Mouse (Mus musculus) gastrocnemius, postnatal 14 days (tissue): ENCODE measurements around the gene Crabp2. TPM values are rescaled to one million over a fixed set of nuclear protein-coding genes. Genes with fewer than 3 reads are reported as not detected.

Experiments
- DNase-seq: peaks from one replicate; pipeline ENCODE4 v3.0.0; 2021; ENCODE audit warnings: mixed read lengths
- intact Hi-C: fragments of 180-260 bp; cut with DNase I; formaldehyde crosslinking; loops from one replicate; pipeline ENCODE4 v1.15.1; 2025; ENCODE audit warnings: low total_unique reads
- total RNA-seq, 2 experiments: library from RNA; stranded (reverse); gene quantifications; 2 replicates each; pipeline ENCODE4 v1.2.3; 2021

Gene Crabp2
- total RNA-seq, 2 experiments from 2014 or later: 0.31 to 0.33 TPM

GRCm38 (mm10) chr3:87920270-87920943 lies 28.1 kb upstream of the Crabp2 start:
- DNase-seq: no peak
- intact Hi-C loops: no loop called here

- no peak for DNase-seq
- intact Hi-C loops: no loop called here
Measured at GRCm38 (mm10) chr3:87924996-87925395, 23.5 kb upstream of the Crabp2 start.

- DNase-seq: no peak
- intact Hi-C loops: no loop called here
Measured at GRCm38 (mm10) chr3:87927452-87927851, 21.0 kb upstream of the Crabp2 start.

GRCm38 (mm10) chr3:87929341-87930077 lies 19.0 kb upstream of the Crabp2 start:
- no peak for DNase-seq
- intact Hi-C loops: loop anchor here (10.0 kb wide), 1 partner anchor 55 kb away; no protein-coding TSS in a partner anchor

- DNase-seq: peak; percentile 98
- intact Hi-C loops: loop anchor here (10.0 kb wide), 1 partner anchor 55 kb away; no protein-coding TSS in a partner anchor
Measured at GRCm38 (mm10) chr3:87930078-87930795, 18.2 kb upstream of the Crabp2 start, which contains the start of the genes Isg20l2 and Rrnad1. Isg20l2 (plus strand) TSS chr3:87930314. Rrnad1 (minus strand) TSS chr3:87930717.

- no peak for DNase-seq
- intact Hi-C loops: loop anchor here (10.0 kb wide), 1 partner anchor 51 kb away; no protein-coding TSS in a partner anchor
Measured at GRCm38 (mm10) chr3:87934026-87934425, 14.4 kb upstream of the Crabp2 start.

GRCm38 (mm10) chr3:87934501-87934900 lies 14.0 kb upstream of the Crabp2 start:
- intact Hi-C loops: loop anchor here (10.0 kb wide), 1 partner anchor 50 kb away; no protein-coding TSS in a partner anchor

GRCm38 (mm10) chr3:87935201-87935600 lies 13.3 kb upstream of the Crabp2 start:
- intact Hi-C loops: loop anchor here (10.0 kb wide), 1 partner anchor 50 kb away; no protein-coding TSS in a partner anchor
- no peak for DNase-seq

More at GRCm38 (mm10) chr3:87934501-87934900, 14.0 kb upstream of the Crabp2 start:
- no peak for DNase-seq

GRCm38 (mm10) chr3:87935776-87936175 lies 12.7 kb upstream of the Crabp2 start:
- intact Hi-C loops: loop anchor here (2.0 to 10.0 kb wide), 2 partner anchors 25 to 49 kb away; no protein-coding TSS in a partner anchor
- peak; percentile 84 for DNase-seq

- no peak for DNase-seq
Measured at GRCm38 (mm10) chr3:87940611-87941010, 7.9 kb upstream of the Crabp2 start.

GRCm38 (mm10) chr3:87942471-87942870 lies 6.0 kb upstream of the Crabp2 start:
- no peak for DNase-seq
- intact Hi-C loops: loop anchor here (10.0 kb wide), 1 partner anchor 112 kb away; the partner anchor contains the start of gene Naxe

More at GRCm38 (mm10) chr3:87940611-87941010, 7.9 kb upstream of the Crabp2 start:
- intact Hi-C loops: loop anchor here (10.0 kb wide), 1 partner anchor 114 kb away; the partner anchor contains the start of gene Naxe

- no peak for DNase-seq
- intact Hi-C loops: loop anchor here (10.0 kb wide), 1 partner anchor 111 kb away; the partner anchor contains the start of gene Naxe
Measured at GRCm38 (mm10) chr3:87943586-87943985, 4.9 kb upstream of the Crabp2 start.

GRCm38 (mm10) chr3:87944838-87945600 lies 3.4 kb upstream of the Crabp2 start:
- intact Hi-C loops: loop anchor here (10.0 kb wide), 1 partner anchor 110 kb away; the partner anchor contains the start of gene Naxe
- DNase-seq: peak; percentile 50

GRCm38 (mm10) chr3:87945781-87946540 lies 2.5 kb upstream of the Crabp2 start:
- intact Hi-C loops: loop anchor here (10.0 kb wide), 1 partner anchor 109 kb away; the partner anchor contains the start of gene Naxe
- DNase-seq: no peak

GRCm38 (mm10) chr3:87946541-87946860 lies 2.0 kb upstream of the Crabp2 start:
- DNase-seq: no peak
- intact Hi-C loops: loop anchor here (10.0 kb wide), 1 partner anchor 108 kb away; the partner anchor contains the start of gene Naxe

- intact Hi-C loops: loop anchor here (10.0 kb wide), 1 partner anchor 108 kb away; the partner anchor contains the start of gene Naxe
- no peak for DNase-seq
Measured at GRCm38 (mm10) chr3:87947056-87947810, 1.2 kb upstream of the Crabp2 start.

- intact Hi-C loops: loop anchor here (10.0 kb wide), 1 partner anchor 107 kb away; the partner anchor contains the start of gene Naxe
- no peak for DNase-seq
Measured at GRCm38 (mm10) chr3:87947811-87948199, 661 bp upstream of the Crabp2 start.
